Mouse (Mus musculus) heart, postnatal 10 days (tissue): ENCODE measurements around the gene Ddah2. TPM values are rescaled to one million over a fixed set of nuclear protein-coding genes. Genes with fewer than 3 reads are reported as not detected.

Experiments
- DNase-seq, 2 experiments: peaks; one replicate each; pipeline ENCODE4 v3.0.0; 2021
- intact Hi-C: fragments of 180-260 bp; cut with DNase I; formaldehyde crosslinking; loops from one replicate; pipeline ENCODE4 v1.15.1; 2025
- total RNA-seq, 2 experiments: library from RNA; stranded (reverse); gene quantifications; 2 replicates each; pipeline ENCODE4 v1.2.3; 2021

The Ddah2 gene
- total RNA-seq, 2 experiments from 2014 or later = 84.5 to 86.1 TPM

DNA sequence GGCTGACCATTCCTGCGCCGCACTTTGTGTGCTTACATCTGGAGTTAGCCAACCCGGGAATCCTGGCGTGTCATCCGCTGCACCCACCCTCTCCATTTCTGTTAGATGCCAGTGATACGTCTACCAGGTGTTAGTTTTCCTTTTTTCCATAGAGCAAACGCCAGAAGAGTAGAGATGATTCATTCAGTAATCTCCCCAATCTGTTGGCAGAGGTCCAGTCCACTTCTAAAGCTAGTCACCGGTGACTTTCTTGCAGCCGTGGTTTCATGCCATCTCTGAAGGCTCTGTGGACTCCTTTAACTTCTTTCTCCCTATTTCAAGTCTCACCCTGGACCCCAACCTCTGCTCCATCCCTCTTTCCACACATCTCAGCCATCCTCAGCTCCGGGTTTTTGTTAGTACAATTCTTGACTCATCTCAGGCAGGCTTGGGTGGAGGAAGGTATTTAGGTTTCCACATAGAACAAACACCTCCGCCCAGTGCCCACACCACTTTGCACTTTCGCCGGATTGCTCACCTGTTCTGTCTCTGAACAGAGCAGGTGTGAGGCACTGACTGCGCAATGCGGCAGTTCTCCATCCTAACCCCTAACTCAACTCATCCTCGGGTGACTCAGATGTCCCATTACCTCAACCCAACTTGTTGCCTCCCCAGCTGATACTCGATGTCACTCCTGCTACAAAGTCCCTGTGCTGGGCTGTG is 9.5 kb downstream of the Ddah2 start:
- intact Hi-C loops = no loop called here
- DNase-seq = no peak

DNA sequence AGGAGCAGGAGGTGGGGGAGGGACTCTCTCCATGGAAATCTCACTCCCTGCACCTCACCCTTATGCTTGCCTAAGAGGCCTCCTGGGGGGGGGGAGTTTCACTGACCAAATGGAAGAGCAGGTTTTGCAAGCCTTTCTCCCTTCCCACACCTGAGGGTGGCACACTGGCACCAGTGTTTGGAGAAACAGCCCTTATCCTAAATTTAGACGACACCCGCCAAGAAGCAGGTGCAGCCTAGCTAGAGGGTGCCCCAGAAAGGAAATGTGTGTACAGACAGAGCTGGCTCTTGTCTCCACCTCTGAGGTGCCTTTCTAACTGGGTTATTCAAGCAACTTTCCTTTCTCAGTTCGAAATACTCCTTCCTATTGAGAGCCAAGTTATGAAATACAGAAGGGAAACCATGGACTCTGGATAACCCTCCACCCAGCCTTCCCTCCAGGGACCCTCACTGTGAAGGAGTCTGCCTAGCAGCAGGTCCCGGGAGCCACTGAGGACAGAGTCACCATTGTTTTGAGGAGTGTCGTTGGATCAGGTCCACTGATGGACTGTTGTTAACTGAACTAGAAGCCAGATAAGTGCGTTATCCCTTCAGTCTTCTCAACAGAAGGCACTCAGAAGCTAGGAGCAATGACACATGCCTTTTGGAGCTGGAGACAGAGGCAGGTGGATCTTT is 11.9 kb downstream of the Ddah2 start:
- intact Hi-C loops = no loop called here

DNA sequence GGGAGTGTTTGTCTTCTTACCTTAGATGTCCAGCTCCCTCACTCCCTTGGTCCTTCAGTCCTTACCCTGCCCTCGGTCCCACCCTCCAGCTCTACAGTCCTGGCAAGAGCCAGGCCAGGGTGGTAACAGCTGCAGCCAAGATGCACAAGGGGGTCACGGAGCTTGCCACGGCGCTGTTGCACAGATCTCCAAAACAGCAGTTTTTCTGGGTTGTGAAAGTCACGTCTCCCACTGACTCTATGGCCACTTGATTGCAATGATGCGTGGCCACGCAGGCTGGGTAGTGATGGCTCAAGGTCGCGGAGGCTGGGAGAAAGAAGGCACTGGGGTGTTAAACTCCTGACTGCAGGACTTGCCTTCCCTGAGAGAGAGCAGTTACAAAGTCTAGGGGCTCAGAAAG is 12.6 kb downstream of the Ddah2 start:
- DNase-seq = no peak
- intact Hi-C loops = no loop called here

More for the DNA sequence above, 11.9 kb downstream of the Ddah2 start:
- DNase-seq = peak in 1 of 2 experiments; percentile 37

DNA sequence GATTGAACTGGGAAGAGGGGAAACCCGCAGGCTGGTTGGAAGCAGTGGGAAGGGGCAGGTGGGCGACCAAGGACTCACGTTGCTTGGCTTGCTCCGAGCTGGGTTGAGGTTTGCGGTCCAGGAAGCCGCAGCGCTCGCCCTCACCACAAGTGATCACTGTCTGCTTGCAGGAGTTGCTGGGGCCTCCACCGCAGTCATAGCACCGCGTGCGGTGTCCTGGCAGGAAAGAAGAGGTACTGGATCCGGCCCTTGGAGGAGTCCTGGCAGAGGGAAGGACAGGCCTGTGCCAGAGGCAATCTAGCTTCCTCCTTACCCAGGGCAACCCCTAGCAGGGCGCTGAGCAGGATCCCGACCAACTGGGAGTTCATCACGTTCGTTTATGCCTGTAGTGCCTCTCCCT is 15.3 kb downstream of the Ddah2 start:
- intact Hi-C loops = no loop called here
- DNase-seq = no peak

DNA sequence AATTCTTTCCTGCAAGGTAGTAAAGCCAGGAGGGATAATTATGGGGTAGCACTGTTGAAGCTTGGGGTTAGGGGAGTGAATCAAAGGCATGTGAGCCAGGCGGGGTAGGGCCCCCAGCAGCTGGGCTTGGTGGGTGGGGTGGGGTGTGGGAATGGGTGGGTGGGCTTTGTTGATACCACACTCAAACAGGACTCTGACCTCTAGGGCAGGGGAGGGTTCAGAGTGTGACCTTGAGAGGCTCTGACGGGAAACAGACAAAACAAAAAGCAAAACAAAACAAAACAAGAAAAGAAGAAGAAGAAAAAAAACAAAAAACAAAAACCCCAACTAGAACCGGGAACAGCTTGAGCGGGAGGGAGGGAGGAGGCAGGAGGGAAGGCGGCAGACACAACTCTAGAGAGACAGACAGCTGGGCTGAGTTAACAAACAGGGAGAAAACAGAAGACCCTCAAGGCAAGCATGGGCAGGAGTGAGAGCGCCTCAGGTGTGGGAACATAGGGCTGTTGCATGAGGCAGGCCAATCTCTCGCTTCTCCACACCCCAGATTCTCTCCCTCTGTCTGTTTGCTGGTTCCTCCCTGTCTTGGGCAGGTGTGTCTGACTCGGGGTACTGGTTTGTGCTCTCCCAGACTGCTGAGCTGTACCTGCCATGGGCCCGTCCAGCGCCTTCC is 17.8 kb downstream of the Ddah2 start, which contains the start of gene Ly6g6e:
Gene Ly6g6e, plus strand, starts transcription at position 396 of the 670 bp plus-strand sequence.
- intact Hi-C loops = no loop called here
- DNase-seq = no peak

DNA sequence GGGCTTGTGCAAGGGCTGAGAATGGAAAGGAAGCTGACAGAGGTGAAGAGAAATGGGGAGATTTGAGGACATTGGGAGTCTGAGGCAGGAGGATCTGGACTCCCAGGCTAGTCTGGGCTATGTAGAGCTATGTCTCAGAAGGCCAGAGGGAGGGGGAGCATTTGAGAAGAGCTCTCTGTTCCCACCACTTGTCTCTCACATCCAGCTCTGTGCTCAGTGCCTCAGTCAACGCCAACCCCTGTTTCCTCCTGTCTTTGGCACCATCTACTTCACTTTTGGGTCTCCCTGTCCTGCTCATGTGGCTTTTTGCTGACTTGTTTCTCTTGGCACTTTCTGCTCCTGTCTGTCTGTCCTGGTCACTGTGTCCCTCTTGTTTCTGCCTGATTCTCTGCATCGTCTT is 18.4 kb downstream of the Ddah2 start:
- intact Hi-C loops = no loop called here
- no peak for DNase-seq

DNA sequence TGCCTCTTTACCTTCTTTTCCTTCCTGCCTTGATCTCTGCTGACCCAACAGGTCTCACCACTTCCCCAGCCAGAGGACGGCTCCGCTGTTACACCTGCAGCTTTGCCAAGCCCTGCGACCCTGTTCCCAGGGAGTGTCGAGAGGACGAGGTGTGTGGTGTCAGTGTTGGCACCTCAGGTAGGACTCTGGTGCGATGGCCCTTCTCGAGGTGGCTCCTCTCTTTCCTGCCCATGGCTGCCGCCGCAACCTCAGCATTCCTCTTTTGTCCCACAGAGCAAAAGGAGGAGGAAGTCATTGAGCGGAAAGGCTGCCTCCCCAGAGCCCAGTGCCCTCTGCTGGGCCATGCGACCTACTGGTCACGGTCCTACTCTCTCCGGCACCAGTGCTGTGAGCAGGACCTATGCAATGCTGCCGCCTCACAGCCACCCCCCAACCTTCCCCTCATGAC is 19.0 kb downstream of the Ddah2 start, which contains the start of gene Ly6g6d:
Gene Ly6g6d, minus strand, starts transcription at position 280 of the 448 bp plus-strand sequence.
- intact Hi-C loops = loop anchor here (2.0 kb wide), 1 partner anchor 57 kb away; no protein-coding TSS in a partner anchor
- DNase-seq = peak; percentile 63 to 68

DNA sequence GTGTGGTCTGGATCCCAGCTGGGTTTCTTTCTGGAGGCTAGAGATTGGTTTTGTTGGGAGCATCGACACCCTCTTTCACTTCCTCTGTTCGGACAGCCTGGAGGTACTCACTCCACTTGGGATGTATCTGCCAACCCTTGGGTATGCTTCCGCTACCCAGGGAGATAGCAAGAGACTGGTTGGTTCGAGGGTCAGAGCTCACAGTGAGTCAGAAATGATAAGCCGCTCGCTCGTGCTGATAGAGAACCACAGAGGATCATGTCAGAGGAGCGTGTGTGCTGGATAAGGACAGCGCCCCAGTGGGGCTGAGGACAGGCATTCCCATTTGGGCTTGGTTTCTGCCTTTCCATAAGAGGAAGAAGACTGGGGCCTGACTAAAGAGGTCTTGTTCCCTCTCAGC is 20.9 kb downstream of the Ddah2 start:
- DNase-seq = peak in 1 of 2 experiments; percentile 31
- intact Hi-C loops = loop anchor here (2.0 kb wide), 1 partner anchor 59 kb away; no protein-coding TSS in a partner anchor

DNA sequence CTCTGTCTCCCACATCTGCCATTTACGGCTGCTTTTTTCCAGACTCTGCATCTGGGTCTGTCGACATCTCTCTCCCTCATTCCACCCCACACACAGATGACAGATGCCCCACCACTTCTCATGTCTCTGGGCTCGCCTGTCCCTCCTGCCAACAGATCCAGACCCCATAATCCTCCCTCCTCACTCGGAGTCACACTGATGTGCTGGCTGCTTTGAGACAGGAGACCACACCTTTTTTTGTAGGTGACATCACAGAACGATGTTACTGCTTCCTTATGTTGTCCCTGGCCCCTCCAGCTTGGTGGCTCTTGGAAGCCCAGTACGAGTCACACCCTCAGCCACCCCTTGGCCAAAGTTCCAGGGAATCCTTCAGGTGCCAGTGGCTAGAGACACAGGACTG is 21.4 kb downstream of the Ddah2 start:
- DNase-seq = no peak
- intact Hi-C loops = no loop called here

DNA sequence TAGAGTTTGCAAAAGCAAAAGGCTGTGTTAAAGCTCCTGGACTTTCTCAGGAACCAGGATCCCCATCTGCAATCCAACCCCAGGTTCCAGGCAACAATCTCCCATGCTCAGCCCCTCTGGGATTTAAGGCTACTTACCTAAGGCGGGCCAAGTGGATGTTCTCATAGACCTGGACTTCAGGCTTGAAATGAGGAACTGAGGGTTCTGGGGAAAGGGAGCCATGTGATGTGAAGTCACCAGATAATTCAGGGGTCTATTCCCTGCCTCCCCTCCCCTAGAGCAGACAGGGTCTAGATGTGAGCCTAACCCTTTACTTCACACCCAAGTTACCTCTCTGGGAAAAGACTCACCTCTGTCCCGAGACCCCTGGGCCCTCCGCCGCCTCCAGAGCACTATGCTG is 21.9 kb downstream of the Ddah2 start:
- no peak for DNase-seq
- intact Hi-C loops = no loop called here

DNA sequence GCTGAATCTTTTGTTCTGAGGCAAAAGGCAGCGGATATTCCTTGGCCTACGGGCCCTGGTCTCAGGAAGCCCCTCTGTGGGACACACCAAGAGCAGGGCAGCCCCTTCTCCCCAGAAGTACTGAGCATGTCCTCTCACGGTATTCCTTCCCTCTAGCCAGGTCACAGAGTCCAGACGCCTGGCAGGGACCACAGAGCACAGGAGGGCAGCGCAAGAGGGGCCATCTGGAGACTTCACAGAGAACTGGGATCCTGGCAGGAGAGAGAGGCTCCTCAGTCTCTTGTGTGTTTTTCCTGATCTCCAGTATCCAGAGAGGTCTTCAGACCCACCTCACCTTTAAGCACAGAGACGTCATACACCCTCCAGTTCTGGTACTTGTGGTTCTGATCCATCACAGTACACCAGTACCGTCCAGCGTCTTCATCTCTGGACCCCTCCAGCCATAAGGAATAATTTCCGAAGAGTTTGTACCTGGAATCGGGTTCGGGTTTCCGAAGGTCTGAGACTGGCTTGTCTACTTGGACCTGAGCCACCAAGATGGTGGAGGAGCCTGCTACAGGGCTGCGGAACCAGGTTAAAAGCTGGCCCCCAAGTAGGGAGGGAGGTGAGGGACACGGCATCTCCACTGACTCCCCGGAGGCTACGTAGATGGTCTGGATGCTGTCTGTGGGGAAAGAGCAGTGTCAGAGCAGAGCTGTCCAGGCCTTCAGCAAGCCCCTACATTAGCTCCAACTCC is 24.2 kb downstream of the Ddah2 start:
- intact Hi-C loops = no loop called here
- DNase-seq = no peak

DNA sequence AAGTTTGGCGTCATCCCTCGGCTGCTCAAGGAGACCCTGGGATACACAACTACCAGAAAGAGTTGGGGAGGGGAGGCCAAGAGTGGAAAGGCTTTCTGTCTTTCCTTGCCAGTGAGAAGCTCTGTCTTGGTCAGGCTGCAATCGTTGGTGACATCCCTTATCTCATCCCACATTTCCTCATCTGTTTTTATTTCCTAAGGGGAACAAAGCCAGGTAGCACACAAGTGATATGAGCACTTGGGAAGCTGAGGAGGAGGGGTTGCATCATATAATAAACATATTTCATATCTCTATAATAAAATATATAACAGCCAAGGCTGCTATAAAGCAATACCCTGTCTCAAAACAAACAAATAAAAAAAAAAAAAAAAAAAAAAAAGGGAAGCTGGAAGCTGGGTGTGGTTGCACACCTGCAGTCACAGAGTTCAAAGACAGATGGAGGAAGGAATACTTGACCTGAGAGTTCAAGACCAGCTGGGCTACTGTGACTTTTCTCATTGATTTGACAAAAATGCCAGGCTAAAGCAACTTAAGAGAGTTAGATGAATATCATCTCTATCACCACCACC is 25.2 kb downstream of the Ddah2 start:
- no peak for DNase-seq
- intact Hi-C loops = no loop called here

DNA sequence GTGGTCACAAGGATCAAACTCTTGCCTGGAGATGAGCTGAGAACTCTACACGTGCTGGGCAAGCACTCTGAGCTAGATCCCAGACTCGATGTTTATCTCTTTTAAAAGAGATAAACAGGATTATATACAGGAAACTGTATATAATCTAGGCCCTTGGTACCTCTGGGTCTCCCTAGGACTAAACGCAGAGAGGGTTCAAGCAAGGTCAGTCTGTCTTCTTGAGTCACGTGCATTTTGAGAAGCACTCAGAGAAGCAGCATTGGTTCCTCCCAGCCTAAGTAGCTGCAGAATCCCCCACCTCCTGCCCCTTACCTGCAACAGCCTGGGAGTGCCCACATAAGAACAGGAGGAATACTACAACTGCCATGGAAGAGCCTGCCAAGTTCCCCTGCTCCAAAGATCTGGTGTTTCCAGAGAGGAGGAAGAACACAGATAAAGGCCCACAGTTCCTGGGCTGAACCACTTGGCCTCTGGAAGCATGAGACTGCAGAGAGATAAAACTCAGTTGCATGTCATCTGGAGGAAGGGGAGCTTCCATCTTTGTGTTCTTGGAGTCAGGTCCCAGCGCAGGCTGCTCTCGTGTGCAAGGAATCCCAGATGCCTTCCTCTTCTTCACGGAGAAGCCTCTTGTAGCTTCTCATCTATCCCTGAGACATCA is 26.5 kb downstream of the Ddah2 start, which contains the start of gene Ly6g6f:
Gene Ly6g6f, minus strand, starts transcription at position 403 of the 658 bp plus-strand sequence.
- intact Hi-C loops = no loop called here
- no peak for DNase-seq

DNA sequence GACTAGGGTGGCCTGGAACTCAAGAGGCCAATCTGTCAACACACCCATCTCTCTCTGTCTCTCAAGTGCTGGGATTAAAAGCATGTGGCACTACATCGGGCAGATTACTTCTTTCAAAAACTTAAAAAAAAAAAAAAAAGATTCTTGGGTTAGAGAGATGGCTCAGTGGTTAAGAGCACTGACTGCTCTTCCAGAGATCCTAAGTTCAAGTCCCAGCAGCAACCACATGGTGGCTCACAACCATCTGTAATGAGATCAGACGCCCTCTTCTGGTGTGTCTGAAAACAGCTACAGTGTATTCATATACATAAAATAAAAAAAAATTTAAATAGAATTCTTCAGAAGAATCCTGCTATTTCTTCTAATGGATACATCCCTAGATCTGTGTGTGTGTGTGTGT is 29.3 kb downstream of the Ddah2 start:
- intact Hi-C loops = loop anchor here (2.0 kb wide), 1 partner anchor 29 kb away; the partner anchor contains the start of gene Ddah2
- DNase-seq = no peak

DNA sequence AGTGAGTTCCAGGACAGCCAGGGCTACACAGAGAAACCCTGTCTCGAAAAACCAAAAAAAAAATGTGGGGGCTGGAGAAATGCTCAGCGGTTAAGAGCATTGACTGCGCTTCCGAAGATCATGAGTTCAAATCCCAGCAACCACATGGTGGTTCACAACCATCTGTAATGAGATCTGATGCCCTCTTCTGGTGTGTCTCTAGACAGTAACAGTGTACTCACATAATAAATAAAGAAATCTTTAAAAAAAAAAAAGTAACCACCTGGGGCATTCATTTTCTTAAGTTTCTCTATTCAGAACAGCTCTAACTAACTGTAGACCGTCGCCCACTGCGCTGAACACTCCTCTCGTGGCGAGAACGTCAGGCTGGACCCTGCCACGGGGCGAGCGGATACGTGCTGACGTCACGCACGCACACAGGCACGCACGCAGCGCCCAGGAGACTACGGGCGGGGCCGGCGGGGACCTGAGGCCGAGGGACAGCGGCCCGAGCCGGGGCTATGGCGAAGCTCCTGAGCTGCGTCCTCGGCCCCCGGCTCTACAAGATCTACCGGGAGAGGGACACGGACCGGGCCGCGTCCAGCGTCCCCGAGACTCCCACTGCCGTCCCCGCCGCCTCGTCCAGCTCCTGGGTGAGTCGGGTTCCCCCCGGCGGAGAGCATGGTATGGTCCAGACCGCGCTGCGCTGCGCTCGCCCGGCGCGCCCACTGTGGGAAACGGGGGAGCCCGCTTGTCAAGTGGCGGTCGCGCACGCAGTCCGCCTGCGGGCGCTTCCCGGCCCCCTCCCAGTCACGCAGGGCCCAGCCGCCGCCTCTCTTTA is 30.2 kb downstream of the Ddah2 start, which contains the start of gene Abhd16a:
Gene Abhd16a, plus strand, starts transcription at position 439 of the 820 bp plus-strand sequence.
- peak; percentile 96 for DNase-seq
- intact Hi-C loops = loop anchor here (2.0 kb wide), 1 partner anchor 30 kb away; the partner anchor contains the start of gene Ddah2

DNA sequence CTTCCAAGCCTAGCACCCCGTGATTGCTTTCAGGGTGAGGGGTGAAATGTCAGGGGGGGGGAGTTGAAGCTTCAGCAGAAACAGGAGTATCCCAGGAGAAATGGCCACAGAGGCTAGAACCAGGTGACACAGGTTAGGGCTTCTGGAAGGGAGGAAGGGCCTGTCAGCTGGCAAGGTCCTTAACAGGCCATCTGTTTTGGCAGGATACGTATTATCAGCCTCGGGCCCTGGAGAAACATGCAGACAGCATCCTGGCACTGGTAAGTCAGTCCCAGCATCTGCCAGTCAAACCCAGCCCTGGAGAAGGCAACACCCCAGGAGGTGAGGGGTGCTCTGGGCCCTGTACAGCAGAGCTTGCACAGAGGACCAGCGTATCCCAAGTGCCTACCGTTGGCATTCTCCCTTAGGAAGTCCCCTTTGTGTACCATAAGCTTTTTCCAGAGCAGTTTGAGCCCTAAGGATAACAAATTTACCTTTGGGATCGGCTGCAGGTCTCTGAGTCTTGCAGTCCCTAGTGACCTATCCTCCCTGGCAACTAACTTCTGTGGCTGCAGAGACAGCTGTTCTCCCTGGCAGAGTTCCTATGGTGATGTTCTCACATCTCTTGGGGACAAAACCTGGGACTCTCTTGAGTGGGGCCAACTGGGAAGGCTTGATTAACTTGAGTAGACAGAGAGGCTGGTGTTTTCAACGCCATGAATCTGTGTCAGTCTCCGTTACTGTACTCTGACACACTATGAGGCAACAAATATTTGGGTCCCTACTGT is 31.5 kb downstream of the Ddah2 start:
- intact Hi-C loops = loop anchor here (2.0 kb wide), 1 partner anchor 30 kb away; the partner anchor contains the start of gene Gpank1
- peak; percentile 35 to 46 for DNase-seq

DNA sequence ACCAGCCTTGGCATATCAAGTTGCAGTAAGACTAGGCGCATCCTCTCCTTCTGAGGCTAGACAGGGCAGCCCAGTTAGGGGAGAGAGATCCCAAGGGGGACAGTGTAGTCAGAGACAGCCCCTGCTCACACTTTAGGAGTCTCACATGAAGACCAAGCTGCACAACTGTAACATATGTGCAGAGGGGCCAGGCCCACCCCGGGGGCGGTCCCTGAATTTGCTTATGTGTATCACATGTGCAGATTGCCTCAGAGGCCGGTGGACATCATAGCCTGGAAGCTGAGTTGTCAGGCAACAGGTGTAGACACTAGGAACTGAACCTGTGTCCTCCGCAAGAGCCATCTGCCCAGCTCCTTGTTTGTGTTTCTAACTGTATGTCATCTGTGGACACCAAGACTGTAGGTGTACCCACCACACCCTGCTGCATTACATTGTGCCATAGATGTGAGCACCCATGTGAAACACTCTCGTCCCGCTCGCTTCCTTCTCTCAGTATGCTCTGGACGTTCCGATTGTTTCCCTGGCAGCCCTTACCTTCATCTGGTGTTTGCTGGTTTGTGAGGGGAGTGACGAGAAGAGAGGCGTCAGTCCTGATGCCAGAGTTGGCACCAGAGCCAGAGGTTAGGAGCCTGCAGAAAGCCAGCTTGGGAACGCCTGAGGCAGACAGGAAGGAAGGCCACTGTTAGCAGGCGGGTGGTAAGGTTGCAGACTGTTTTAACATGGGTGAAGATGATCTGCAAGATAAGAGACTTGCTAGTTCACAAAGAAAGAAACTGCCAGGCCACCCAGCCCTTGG is 33.8 kb downstream of the Ddah2 start:
- intact Hi-C loops = no loop called here
- DNase-seq = no peak
